In genomic region chr11:114853174-114853838, GRCm38 (mm10) we compare ENCODE assay signal across 11 mouse cellular contexts. TPM values are rescaled to one million over a fixed set of nuclear protein-coding genes. Genes with fewer than 3 reads are reported as not detected.
DNase-seq lines count a peak whose midpoint lies in the region; ATAC-seq lines count a peak whose summit lies in the region.
"Had no signal": no experiment of that assay in that cellular context is flagged by ENCODE, and none has a peak within 500 bp of the region (broad histone marks: within the 10 kb centered on the region; RNA-seq: fewer than 3 reads in every experiment).

No protein-coding gene starts in this region.

- peak overlapping the region; percentile 93 for H3K9ac ChIP-seq in heart, embryonic 13.5 days
- H3K9ac ChIP-seq in hindbrain, embryonic 15.5 days = no peak overlapping the region
- peak overlapping the region; percentile 50; the same call in 1 of the 2 replicates for H3K9ac ChIP-seq in midbrain, embryonic 11.5 days (ENCODE audit: low read length)

- H3K27me3 ChIP-seq in heart, embryonic 13.5 days (replicated peaks) = peaks cover 14% of the 10 kb centered on the region
- peaks cover 56% of the 10 kb centered on the region for H3K27me3 ChIP-seq in embryonic facial prominence, embryonic 10.5 days (replicated peaks; ENCODE audit: low read depth, poor library complexity, severe bottlenecking)
- H3K27me3 ChIP-seq in hindbrain, embryonic 15.5 days = peaks cover 49% of the 10 kb centered on the region
- H3K27me3 ChIP-seq in midbrain, embryonic 11.5 days (ENCODE audit: control insufficient read depth, insufficient read depth, low read length) = peaks cover 48% of the 10 kb centered on the region

- intact Hi-C loops in left cerebral cortex, postnatal 4 days (cut with DNase I) = no loop called here

- ATAC-seq in heart, embryonic 13.5 days (ENCODE audit: extremely low read depth, insufficient number of reproducible peaks, low FRiP score, low TSS enrichment) = no peak
- no peak for ATAC-seq in hindbrain, embryonic 15.5 days (ENCODE audit: low FRiP score, low read depth)
- ATAC-seq in midbrain, embryonic 11.5 days (ENCODE audit: low FRiP score) = no peak
- no peak for ATAC-seq in erythroid progenitor cell, adult 5-6 weeks (replicated peaks; ENCODE audit: low FRiP score, poor library complexity, severe bottlenecking)

- H3K4me1 ChIP-seq in heart, embryonic 13.5 days = peaks cover 21% of the 10 kb centered on the region
- peaks cover 62% of the 10 kb centered on the region for H3K4me1 ChIP-seq in embryonic facial prominence, embryonic 10.5 days
- peaks cover 30% of the 10 kb centered on the region for H3K4me1 ChIP-seq in hindbrain, embryonic 15.5 days (replicated peaks)
- peaks cover 24% of the 10 kb centered on the region for H3K4me1 ChIP-seq in midbrain, embryonic 11.5 days (ENCODE audit: control insufficient read depth, insufficient read depth, low read length)

- no peaks in the 10 kb centered on the region for H3K9me3 ChIP-seq in heart, embryonic 13.5 days
- H3K9me3 ChIP-seq in embryonic facial prominence, embryonic 10.5 days = no peaks in the 10 kb centered on the region
- H3K9me3 ChIP-seq in hindbrain, embryonic 15.5 days = no peaks in the 10 kb centered on the region
- no peaks in the 10 kb centered on the region for H3K9me3 ChIP-seq in midbrain, embryonic 11.5 days (ENCODE audit: control insufficient read depth, low read length)

- no peaks in the 10 kb centered on the region for H3K36me3 ChIP-seq in heart, embryonic 13.5 days
- peaks cover 29% of the 10 kb centered on the region for H3K36me3 ChIP-seq in embryonic facial prominence, embryonic 10.5 days (replicated peaks)
- no peaks in the 10 kb centered on the region for H3K36me3 ChIP-seq in hindbrain, embryonic 15.5 days
- no peaks in the 10 kb centered on the region for H3K36me3 ChIP-seq in midbrain, embryonic 11.5 days (ENCODE audit: control insufficient read depth, insufficient read depth, low read length)
- H3K36me3 ChIP-seq: G1E had no signal

- DNase-seq in heart, adult 11 months = no peak
- peak; percentile 32 for DNase-seq in embryonic facial prominence, embryonic 10.5 days (ENCODE audit: low spot score)
- DNase-seq in midbrain, embryonic 11.5 days (ENCODE audit: low spot score, missing footprints) = peak; percentile 69
- no peak for DNase-seq in left cerebral cortex, postnatal 4 days
- DNase-seq in urinary bladder, adult 18-20 months (ENCODE audit: low spot score in 2 of 2) = no peak
- DNase-seq: layer of hippocampus, adult 9-11 months; spleen, adult 18-20 months had no signal

- peak overlapping the region; percentile 88 for H3K4me3 ChIP-seq in heart, embryonic 13.5 days
- H3K4me3 ChIP-seq in embryonic facial prominence, embryonic 10.5 days = peak overlapping the region; percentile 88
- peak overlapping the region; percentile 54 for H3K4me3 ChIP-seq in hindbrain, embryonic 15.5 days
- peak overlapping the region; percentile 55 for H3K4me3 ChIP-seq in midbrain, embryonic 11.5 days (ENCODE audit: low read depth, low read length)

- WGBS in heart, embryonic 13.5 days = 15% methylated on average over 7 of the region's 7 CpGs
- 7% methylated on average over 7 of the region's 7 CpGs for WGBS in embryonic facial prominence, embryonic 10.5 days
- WGBS in hindbrain, embryonic 15.5 days = 21% methylated on average over 7 of the region's 7 CpGs
- 16% methylated on average over 7 of the region's 7 CpGs for WGBS in midbrain, embryonic 11.5 days

- H3K27ac ChIP-seq in heart, embryonic 13.5 days (replicated peaks) = peak overlapping the region; percentile 84
- H3K27ac ChIP-seq in embryonic facial prominence, embryonic 10.5 days (replicated peaks) = peak overlapping the region; percentile 94
- no peak overlapping the region for H3K27ac ChIP-seq in hindbrain, embryonic 15.5 days (replicated peaks)
- H3K27ac ChIP-seq in midbrain, embryonic 11.5 days (ENCODE audit: low read depth, low read length) = no peak overlapping the region

- H3K4me2 ChIP-seq in heart, embryonic 13.5 days = peak overlapping the region; percentile 99
- peak overlapping the region; percentile 89 for H3K4me2 ChIP-seq in hindbrain, embryonic 15.5 days
- peak overlapping the region; percentile 95 for H3K4me2 ChIP-seq in midbrain, embryonic 11.5 days

RNA-seq across cellular contexts. Expression of gene Gprc5c, which starts 2.4 kb away (rescaled TPM):
- polyA plus RNA-seq in heart, embryonic 13.5 days (2015; fragmentation: Nextera tagmentation; extraction: Ambion mirVana) = 20.6 and 20.7 TPM in 2 replicates
- polyA plus RNA-seq in embryonic facial prominence, embryonic 10.5 days (2016; fragmentation: Nextera tagmentation; extraction: Ambion mirVana) = 62.2 and 62.5 TPM in 2 replicates
- 8.5 and 11.6 TPM in 2 replicates for polyA plus RNA-seq in hindbrain, embryonic 15.5 days (2015; fragmentation: Nextera tagmentation; extraction: Ambion mirVana)
- polyA plus RNA-seq in midbrain, embryonic 11.5 days (2014; fragmentation: Nextera tagmentation; extraction: Ambion mirVana) = 8.9 and 10.7 TPM in 2 replicates
- total RNA-seq in left cerebral cortex, postnatal 4 days (2021) = 1 to 10 TPM; 4.9 to 5.6 TPM
- total RNA-seq in erythroid progenitor cell, adult 5-6 weeks (2015; ENCODE audit: low replicate concordance) = not detected in 2 replicates
- not detected in 2 replicates for total RNA-seq in erythroid progenitor cell, adult 5-6 weeks (2017; ENCODE audit: low replicate concordance)
- polyA plus RNA-seq: G1E had no signal

RNA-seq across cellular contexts. Expression of gene Cd300a, which starts 36.5 kb away (rescaled TPM):
- polyA plus RNA-seq in heart, embryonic 13.5 days (2015; fragmentation: Nextera tagmentation; extraction: Ambion mirVana) = 0.82 and 1.4 TPM in 2 replicates
- 1.1 and 1.8 TPM in 2 replicates for polyA plus RNA-seq in embryonic facial prominence, embryonic 10.5 days (2016; fragmentation: Nextera tagmentation; extraction: Ambion mirVana)
- 1.4 and 1.7 TPM in 2 replicates for polyA plus RNA-seq in hindbrain, embryonic 15.5 days (2015; fragmentation: Nextera tagmentation; extraction: Ambion mirVana)
- polyA plus RNA-seq in midbrain, embryonic 11.5 days (2014; fragmentation: Nextera tagmentation; extraction: Ambion mirVana) = 0.79 and 1.1 TPM in 2 replicates
- under 1 TPM; 0.44 to 0.54 TPM for total RNA-seq in left cerebral cortex, postnatal 4 days (2021)
- total RNA-seq in erythroid progenitor cell, adult 5-6 weeks (2015; ENCODE audit: low replicate concordance) = 2.1 and 4.3 TPM in 2 replicates
- 2.9 and 6.0 TPM in 2 replicates for total RNA-seq in erythroid progenitor cell, adult 5-6 weeks (2017; ENCODE audit: low replicate concordance)
- polyA plus RNA-seq: G1E had no signal

RNA-seq across cellular contexts. Expression of gene Gpr142, which starts 54.6 kb away (rescaled TPM):
- not detected in 2 replicates for polyA plus RNA-seq in heart, embryonic 13.5 days (2015; fragmentation: Nextera tagmentation; extraction: Ambion mirVana)
- 0.18 TPM in 1 of 2 replicates, not detected in the other for polyA plus RNA-seq in embryonic facial prominence, embryonic 10.5 days (2016; fragmentation: Nextera tagmentation; extraction: Ambion mirVana)
- polyA plus RNA-seq in hindbrain, embryonic 15.5 days (2015; fragmentation: Nextera tagmentation; extraction: Ambion mirVana) = not detected in 2 replicates
- 0.12 TPM in 1 of 2 replicates, not detected in the other for polyA plus RNA-seq in midbrain, embryonic 11.5 days (2014; fragmentation: Nextera tagmentation; extraction: Ambion mirVana)
- not detected for total RNA-seq in left cerebral cortex, postnatal 4 days (2021)
- total RNA-seq in erythroid progenitor cell, adult 5-6 weeks (2015; ENCODE audit: low replicate concordance) = not detected in 2 replicates
- total RNA-seq in erythroid progenitor cell, adult 5-6 weeks (2017; ENCODE audit: low replicate concordance) = not detected in 2 replicates
- polyA plus RNA-seq: G1E had no signal

RNA-seq across cellular contexts. Expression of gene Btbd17, which starts 57.6 kb away (rescaled TPM):
- 0.24 TPM in 1 of 2 replicates, not detected in the other for polyA plus RNA-seq in heart, embryonic 13.5 days (2015; fragmentation: Nextera tagmentation; extraction: Ambion mirVana)
- 10.0 and 17.0 TPM in 2 replicates for polyA plus RNA-seq in embryonic facial prominence, embryonic 10.5 days (2016; fragmentation: Nextera tagmentation; extraction: Ambion mirVana)
- polyA plus RNA-seq in hindbrain, embryonic 15.5 days (2015; fragmentation: Nextera tagmentation; extraction: Ambion mirVana) = 26.0 and 26.4 TPM in 2 replicates
- 65.3 and 70.2 TPM in 2 replicates for polyA plus RNA-seq in midbrain, embryonic 11.5 days (2014; fragmentation: Nextera tagmentation; extraction: Ambion mirVana)
- 10 to 100 TPM; 12.5 to 14.7 TPM for total RNA-seq in left cerebral cortex, postnatal 4 days (2021)
- total RNA-seq in erythroid progenitor cell, adult 5-6 weeks (2015; ENCODE audit: low replicate concordance) = not detected in 2 replicates
- total RNA-seq in erythroid progenitor cell, adult 5-6 weeks (2017; ENCODE audit: low replicate concordance) = not detected in 2 replicates
- polyA plus RNA-seq: G1E had no signal

Comparison
In these comparisons a context has a peak if more than half of its experiments do, and no peak if none do; other contexts are left out.
1. H3K27ac ChIP-seq: peak in heart, embryonic 13.5 days (single experiment) and embryonic facial prominence, embryonic 10.5 days (single experiment); none in hindbrain, embryonic 15.5 days (single experiment) and midbrain, embryonic 11.5 days (single experiment).
2. DNase-seq: peak in embryonic facial prominence, embryonic 10.5 days (single experiment) and midbrain, embryonic 11.5 days (single experiment); none in heart, adult 11 months (single experiment), left cerebral cortex, postnatal 4 days (single experiment) and urinary bladder, adult 18-20 months (0 of 2).
3. Peak in every context shown above with its lines, with median percentiles within 50 percentile points of each other: H3K4me2 ChIP-seq and H3K4me3 ChIP-seq.